Mouse (Mus musculus) stomach, embryonic 14.5 days (tissue): ENCODE measurements around the gene Armt1. TPM values are rescaled to one million over a fixed set of nuclear protein-coding genes. Genes with fewer than 3 reads are reported as not detected.
"Not testable (repeated sequence)": the region's sequence is repeated elsewhere in the genome, so short reads cannot be mapped to it uniquely, and the experiment has no call there.

Experiments
- ATAC-seq: fragments of 200-750 bp; cut with Nextera tagmentation; 2 replicates; pipeline ENCODE4 v1.8.0; 2017; ENCODE audit warnings: low read depth, moderate TSS enrichment; ENCODE audit not compliant: insufficient number of reproducible peaks, insufficient read depth, low FRiP score
- H3K27ac ChIP-seq: fragments of 300-500 bp; sonication (generic); 2 replicates; pipeline ENCODE4 v1.5.1; 2014; ENCODE audit warnings: mild to moderate bottlenecking, low read length, moderate library complexity, mixed read lengths
- H3K27me3 ChIP-seq: fragments of 300-500 bp; sonication (generic); 2 replicates; pipeline ENCODE4 v1.6.1; 2014; ENCODE audit warnings: low read length, control low read depth, mixed read lengths; ENCODE audit not compliant: control insufficient read depth, insufficient read depth
- H3K36me3 ChIP-seq: fragments of 300-500 bp; sonication (generic); 2 replicates; pipeline ENCODE4 v1.6.1; 2014; ENCODE audit warnings: mild to moderate bottlenecking, control low read depth, low read length, moderate library complexity, mixed read lengths; ENCODE audit not compliant: control insufficient read depth, insufficient read depth
- H3K4me1 ChIP-seq: fragments of 300-500 bp; sonication (generic); 2 replicates; pipeline ENCODE4 v1.6.1; 2014; ENCODE audit warnings: low read length, control low read depth, mixed read lengths; ENCODE audit not compliant: control insufficient read depth, insufficient read depth
- H3K4me2 ChIP-seq: fragments of 300-500 bp; sonication (generic); replicated peaks from 2 replicates; pipeline ENCODE4 v1.6.1; 2014; ENCODE audit warnings: low read depth, low read length, control low read depth
- H3K4me3 ChIP-seq: fragments of 300-500 bp; sonication (generic); 2 replicates; pipeline ENCODE4 v1.5.1; 2014; ENCODE audit warnings: low read depth, low read length, control low read depth
- H3K9ac ChIP-seq: fragments of 300-500 bp; sonication (generic); replicated peaks from 2 replicates; pipeline ENCODE4 v1.6.1; 2014; ENCODE audit warnings: low read depth, mild to moderate bottlenecking, control low read depth, low read length, moderate library complexity, mixed read lengths
- H3K9me3 ChIP-seq: fragments of 300-500 bp; sonication (generic); 2 replicates; pipeline ENCODE4 v1.6.1; 2016; ENCODE audit warnings: low read depth, low read length, control low read depth; ENCODE audit not compliant: control insufficient read depth
- WGBS: fragments of 180-500 bp; shearing (Covaris S2); extraction: QIAGEN DNeasy Blood & Tissue Kit; methylation state at CpG from one replicate; pipeline ENCODE4 v1.1.7; 2014; 5-methylcytosine and 5-hydroxymethylcytosine counted together
- polyA plus RNA-seq: library from polyadenylated mRNA; unstranded; fragments of >200 nt; fragmentation: Nextera tagmentation; extraction: Ambion mirVana; gene quantifications from 2 replicates; pipeline ENCODE4 v1.2.1, GENCODE M21; 2014

Gene Armt1
- polyA plus RNA-seq, 1 experiment from 2014 or later = 16.6 TPM

DNA sequence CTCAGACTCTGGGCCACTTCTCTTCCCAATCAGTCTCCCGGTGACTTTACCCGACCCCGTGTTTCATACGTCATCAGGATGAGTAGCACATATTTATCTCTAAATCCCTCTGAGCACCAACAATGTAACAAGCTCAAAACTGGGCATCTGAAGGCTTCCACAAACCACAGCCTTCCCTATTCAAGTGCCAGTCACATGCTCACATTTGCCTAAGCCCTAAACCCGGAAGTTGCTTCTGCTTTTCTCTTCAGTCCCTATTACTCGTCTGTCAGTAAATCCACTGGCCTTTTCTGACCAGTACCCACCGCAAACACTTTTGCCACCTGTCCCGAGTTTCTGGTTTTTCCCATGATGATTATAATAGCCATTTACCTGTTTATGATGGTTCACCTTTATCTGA, 1.9 kb upstream of the Armt1 start:
- 89% methylated on average over 8 of the region's 8 CpGs for WGBS
- no peak overlapping the region for H3K9ac ChIP-seq
- no peaks in the 10 kb centered on the region for H3K9me3 ChIP-seq
- no peak for ATAC-seq
- H3K27ac ChIP-seq = no peak overlapping the region
- H3K36me3 ChIP-seq = peaks cover 12% of the 10 kb centered on the region
- H3K4me2 ChIP-seq = no peak overlapping the region
- H3K27me3 ChIP-seq = no peaks in the 10 kb centered on the region
- no peak overlapping the region for H3K4me3 ChIP-seq
- peaks cover 12% of the 10 kb centered on the region for H3K4me1 ChIP-seq

DNA sequence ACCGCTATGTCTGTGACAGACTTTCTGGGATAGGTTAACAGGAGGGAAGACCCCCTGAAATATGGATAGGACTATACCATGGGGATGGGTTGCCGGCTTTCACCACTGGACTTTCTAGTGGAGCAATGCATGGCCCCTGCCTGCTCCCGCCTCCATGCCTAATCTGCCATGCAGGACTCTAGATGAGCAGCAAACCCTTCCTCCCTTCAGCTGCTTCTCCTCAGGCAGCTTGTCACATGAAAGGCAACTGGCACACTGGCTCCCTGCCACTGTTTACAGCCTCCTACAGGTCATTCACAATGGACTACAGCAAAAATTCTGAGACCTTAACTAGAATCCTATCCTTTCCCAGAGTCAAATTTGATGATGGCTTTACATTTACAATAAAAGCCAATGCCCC, 1.4 kb upstream of the Armt1 start:
- no peaks in the 10 kb centered on the region for H3K27me3 ChIP-seq
- H3K36me3 ChIP-seq = peaks cover 9% of the 10 kb centered on the region
- H3K4me2 ChIP-seq = peak overlapping the region; percentile 56
- ATAC-seq = no peak
- H3K9me3 ChIP-seq = no peaks in the 10 kb centered on the region
- H3K4me3 ChIP-seq = 0 out of 2 replicates have a peak overlapping the region, but pooled peaks have one; percentile 74
- peaks cover 12% of the 10 kb centered on the region for H3K4me1 ChIP-seq
- no peak overlapping the region for H3K9ac ChIP-seq
- no peak overlapping the region for H3K27ac ChIP-seq
- WGBS = 86% methylated on average over 3 of the region's 3 CpGs

DNA sequence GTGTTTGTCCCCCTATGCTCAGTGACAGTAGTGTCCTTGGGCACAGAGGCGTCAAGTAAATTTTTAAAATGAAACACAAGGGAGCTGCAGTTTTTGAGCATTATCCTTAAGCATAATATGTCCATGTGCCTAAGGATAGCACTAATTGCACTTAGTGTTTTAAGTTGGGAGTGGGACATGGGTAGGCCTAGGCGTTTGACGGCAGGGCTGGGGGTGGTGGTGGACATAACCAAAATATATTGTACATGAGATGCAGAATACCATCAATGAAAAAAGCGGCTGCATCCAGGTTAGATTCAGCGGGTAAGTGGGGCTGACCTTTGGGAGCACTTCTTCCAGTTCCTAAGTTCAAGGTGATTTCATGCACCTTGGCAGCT, 533 bp upstream of the Armt1 start:
- peak overlapping the region; percentile 68; the same call in 1 of the 2 replicates for H3K27ac ChIP-seq

DNA sequence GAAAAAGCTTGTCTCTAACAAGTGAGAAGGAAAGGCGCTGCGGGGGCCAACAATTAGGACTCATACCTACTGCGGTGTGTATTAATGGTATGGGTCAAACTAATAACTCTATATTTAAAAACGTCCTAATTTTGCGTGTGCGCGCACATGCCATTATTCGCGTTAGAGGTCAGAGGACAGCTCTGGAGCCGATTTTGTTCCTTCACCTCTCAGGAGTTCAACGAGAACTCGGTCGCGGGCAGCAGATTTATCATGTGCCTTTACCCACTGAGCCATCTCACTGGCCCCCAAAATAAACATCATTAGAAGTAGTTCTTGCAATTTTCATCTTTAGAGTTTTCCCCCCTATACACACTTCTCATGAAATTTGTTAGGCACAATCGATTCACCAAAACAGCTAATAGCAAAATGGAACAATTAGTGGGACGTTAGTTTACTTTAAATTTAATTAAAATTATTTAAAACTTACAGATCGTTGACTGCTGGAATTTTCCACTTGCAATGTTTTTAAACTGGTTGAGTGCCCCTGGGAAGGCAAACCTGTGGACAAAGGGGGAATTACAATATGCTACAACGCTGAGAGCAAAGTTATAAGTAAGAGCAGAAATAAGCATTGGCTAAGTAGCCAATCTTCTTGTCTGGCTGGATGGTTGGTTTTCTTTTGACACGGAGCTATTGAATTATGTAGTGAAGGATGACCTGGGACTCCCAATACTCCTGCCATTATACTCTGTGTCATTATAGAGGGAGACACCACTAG, 909 bp downstream of the Armt1 start:
- H3K4me2 ChIP-seq = peak overlapping the region; percentile 59
- H3K9ac ChIP-seq = peak overlapping the region; percentile 63
- peaks cover 12% of the 10 kb centered on the region for H3K4me1 ChIP-seq
- peak overlapping the region; percentile 74 for H3K4me3 ChIP-seq
- 10% methylated on average over 19 of the region's 19 CpGs for WGBS
- H3K27me3 ChIP-seq = no peaks in the 10 kb centered on the region
- peak overlapping the region; percentile 87 for H3K27ac ChIP-seq
- no peak for ATAC-seq
- no peaks in the 10 kb centered on the region for H3K9me3 ChIP-seq
- no peaks in the 10 kb centered on the region for H3K36me3 ChIP-seq

More for the DNA sequence above, 533 bp upstream of the Armt1 start:
- H3K27me3 ChIP-seq = no peaks in the 10 kb centered on the region
- peak overlapping the region; percentile 56 for H3K4me2 ChIP-seq
- peak; percentile 14; the same call in 1 of the 2 replicates for ATAC-seq
- peaks cover 12% of the 10 kb centered on the region for H3K4me1 ChIP-seq
- H3K9ac ChIP-seq = peak overlapping the region; percentile 59
- WGBS = 10% methylated on average over 5 of the region's 5 CpGs
- H3K36me3 ChIP-seq = peaks cover 2% of the 10 kb centered on the region
- H3K4me3 ChIP-seq = peak overlapping the region; percentile 74
- no peaks in the 10 kb centered on the region for H3K9me3 ChIP-seq

DNA sequence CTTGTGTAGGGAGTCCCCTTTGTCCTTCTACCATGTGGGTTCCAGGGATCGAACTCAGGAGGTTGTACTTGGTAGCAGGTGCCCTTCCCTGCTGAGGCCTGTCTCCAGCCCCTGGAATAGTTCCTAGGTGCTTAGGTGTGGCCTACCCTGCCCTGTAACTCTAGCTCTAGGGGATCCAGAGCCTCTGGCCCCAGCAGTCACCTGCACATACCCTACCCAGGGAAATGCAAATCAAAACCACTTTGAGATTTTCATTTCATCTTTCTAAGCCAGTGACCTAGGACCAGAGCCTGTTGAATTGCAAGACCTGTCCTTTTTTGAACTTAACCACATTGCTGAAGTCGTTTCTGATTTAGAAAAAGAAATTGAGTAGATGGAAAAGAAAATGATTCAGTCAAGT, 1.6 kb downstream of the Armt1 start:
- not testable (repeated sequence) for H3K9ac ChIP-seq, H3K36me3 ChIP-seq, ATAC-seq, H3K27me3 ChIP-seq, H3K9me3 ChIP-seq, H3K27ac ChIP-seq
- WGBS = 88% methylated on average over 2 of the region's 2 CpGs
- Histone ChIP-seq H3K4me1 (peaks cover 12% of the 10 kb centered on the region), H3K4me2 (peak overlapping the region; percentile 59; the same call in 1 of the 2 replicates), H3K4me3 (0 out of 2 replicates have a peak overlapping the region, but pooled peaks have one; percentile 74)

DNA sequence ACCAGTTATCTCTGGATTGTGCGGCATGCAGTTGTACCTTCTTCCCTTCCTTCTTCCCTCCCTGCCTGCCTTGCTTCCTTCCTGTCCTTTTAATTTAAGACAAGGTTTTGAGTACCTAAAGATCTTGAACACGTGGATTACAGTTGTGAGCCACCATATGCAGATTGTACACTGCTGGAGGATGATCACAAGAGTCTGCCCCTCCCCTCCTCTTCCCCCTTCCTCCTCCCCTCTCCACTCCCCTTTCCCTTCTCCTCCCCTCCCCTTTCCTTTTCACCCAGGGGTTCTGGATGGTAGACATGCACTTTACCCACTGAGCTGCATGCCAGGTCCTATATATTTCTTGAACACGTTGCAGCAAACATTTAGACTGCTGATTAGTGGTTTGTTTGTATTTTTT, 3.1 kb downstream of the Armt1 start:
- no peak overlapping the region for H3K4me3 ChIP-seq
- H3K9ac ChIP-seq = no peak overlapping the region
- WGBS = 90% methylated on average over 3 of the region's 3 CpGs
- H3K27ac ChIP-seq = no peak overlapping the region
- H3K27me3 ChIP-seq = no peaks in the 10 kb centered on the region
- ATAC-seq = no peak
- peaks cover 12% of the 10 kb centered on the region for H3K4me1 ChIP-seq
- peaks cover 12% of the 10 kb centered on the region; the same call in 1 of the 2 replicates for H3K36me3 ChIP-seq
- H3K9me3 ChIP-seq = no peaks in the 10 kb centered on the region
- H3K4me2 ChIP-seq = no peak overlapping the region

DNA sequence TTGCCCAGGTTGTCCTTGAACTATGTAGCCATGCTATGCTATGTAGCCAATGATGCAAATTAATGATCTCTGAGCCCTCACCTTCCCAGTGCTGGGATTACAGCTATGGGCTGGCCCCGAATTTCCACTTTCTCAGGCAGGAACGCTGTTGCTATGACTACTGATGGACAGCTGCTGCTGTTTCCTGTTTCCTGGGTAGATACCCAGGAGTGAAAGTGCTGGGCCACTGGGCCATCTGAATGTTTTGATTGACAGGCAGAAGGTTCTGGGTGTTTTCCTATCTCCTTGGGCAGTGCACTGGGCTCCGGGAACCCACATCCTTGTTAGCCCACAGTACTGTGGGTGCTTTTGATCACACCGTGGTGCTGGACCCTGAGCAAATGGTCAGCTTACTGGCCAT, 24.1 kb downstream of the Armt1 start:
- Histone ChIP-seq H3K27ac (no peak overlapping the region), H3K36me3 (peaks cover 15% of the 10 kb centered on the region; the same call in 1 of the 2 replicates), H3K9me3 (no peaks in the 10 kb centered on the region), H3K9ac (no peak overlapping the region), H3K27me3 (no peaks in the 10 kb centered on the region), H3K4me2 (no peak overlapping the region), H3K4me3 (no peak overlapping the region), H3K4me1 (no peaks in the 10 kb centered on the region)
- ATAC-seq = peak; percentile 23; the same call in 1 of the 2 replicates
- 75% methylated on average over 4 of the region's 4 CpGs for WGBS

DNA sequence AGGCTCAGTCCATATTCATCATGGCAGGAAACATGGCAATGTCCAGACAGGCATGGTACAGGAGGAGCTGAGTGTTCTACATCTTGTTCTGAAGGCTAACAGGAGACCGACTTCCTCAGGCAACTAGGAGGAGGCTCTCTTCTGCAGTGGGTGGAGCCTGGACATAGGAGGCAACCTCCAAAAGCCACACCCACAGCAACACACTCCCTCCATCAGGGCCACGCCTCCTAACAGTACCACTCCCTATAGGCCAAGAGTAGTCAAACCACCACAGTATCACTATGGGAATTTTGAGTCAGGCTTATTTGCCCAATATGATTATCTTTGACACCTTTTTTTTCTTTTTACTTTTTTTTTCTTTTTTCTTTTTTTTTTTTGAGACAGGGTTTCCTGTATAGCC, 27.9 kb downstream of the Armt1 start:
- WGBS = 98% methylated on average over 2 of the region's 2 CpGs
- Histone ChIP-seq H3K27me3 (no peaks in the 10 kb centered on the region), H3K9me3 (no peaks in the 10 kb centered on the region), H3K27ac (no peak overlapping the region), H3K4me2 (no peak overlapping the region), H3K36me3 (no peaks in the 10 kb centered on the region; the same call in 1 of the 2 replicates), H3K4me3 (no peak overlapping the region), H3K9ac (no peak overlapping the region), H3K4me1 (no peaks in the 10 kb centered on the region)
- ATAC-seq = no peak
